Comparison of ENCODE assay signal across 9 mouse cellular contexts in the genomic region with DNA sequence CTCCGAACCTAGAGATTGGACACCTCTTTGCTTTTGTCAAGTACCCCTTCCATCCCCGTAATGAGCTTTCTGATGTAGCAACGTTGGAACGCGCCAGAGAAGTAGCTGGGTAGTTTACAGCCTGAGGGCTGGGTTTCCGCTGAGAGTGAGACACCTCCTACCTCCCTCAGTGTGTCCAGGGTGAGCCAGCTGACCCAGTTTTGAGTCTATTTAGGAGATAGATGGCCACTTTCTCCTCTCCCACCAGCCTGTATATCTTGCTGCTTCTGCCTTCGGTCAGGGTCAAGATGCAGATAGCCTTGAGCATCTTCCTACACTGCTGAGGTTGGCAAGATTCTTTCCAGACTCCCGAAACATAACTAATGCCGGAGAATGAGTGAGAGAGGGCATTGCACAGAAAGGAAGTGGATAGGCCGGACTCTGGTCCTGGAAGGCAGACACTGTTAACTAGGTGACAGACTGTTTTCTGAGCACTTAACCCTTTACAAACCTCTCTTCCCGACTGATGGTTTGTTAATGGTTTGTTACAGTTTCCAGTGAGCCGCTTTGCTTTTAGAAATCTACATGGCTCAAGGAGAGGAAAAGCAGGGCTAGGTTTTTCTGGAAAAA.
A peak's percentile ranks its signal among the peaks of the same experiment; 100 is the strongest.
DNase-seq lines count a peak whose midpoint lies in the region; ATAC-seq and TF ChIP-seq lines count a peak whose summit lies in the region.
"Had no signal": no experiment of that assay in that cellular context is flagged by ENCODE, and none has a peak within 500 bp of the region (broad histone marks: within the 10 kb centered on the region; RNA-seq: fewer than 3 reads in every experiment).

No protein-coding gene starts in this region.

- H3K4me2 ChIP-seq in forebrain, embryonic 16.5 days (ENCODE audit: low read length): no peak overlapping the region

- WGBS in heart, embryonic 10.5 days: 20% methylated on average over 12 of the region's 12 CpGs
- 16% methylated on average over 12 of the region's 12 CpGs for WGBS in liver, adult 2 months
- WGBS in forebrain, embryonic 16.5 days: 71% methylated on average over 12 of the region's 12 CpGs

- peak; percentile 91 for DNase-seq in heart, adult 11 months
- no peak for DNase-seq in heart, postnatal 25 days (ENCODE audit: low spot score)
- DNase-seq in adrenal gland, postnatal 14 days: peak; percentile 31
- DNase-seq in heart, embryonic 10.5 days (ENCODE audit: low spot score): no peak
- peak; percentile 75 for DNase-seq in liver, adult 2 months (ENCODE audit: extremely low read depth, low read depth, low spot score)
- DNase-seq in right cerebral cortex, postnatal 10 days (ENCODE audit: low spot score in 2 of 2): no peak
- DNase-seq in spleen, postnatal 4 days (ENCODE audit: low spot score in 2 of 2): no peak

- H3K27ac ChIP-seq in heart, embryonic 10.5 days: peak overlapping the region; percentile 89
- peak overlapping the region; percentile 58 for H3K27ac ChIP-seq in liver, adult 2 months (replicated peaks; ENCODE audit: insufficient read depth, low read depth, low read length)
- H3K27ac ChIP-seq in forebrain, embryonic 16.5 days (ENCODE audit: low read length): no peak overlapping the region
- H3K27ac ChIP-seq: embryonic facial prominence, embryonic 13.5 days had no signal

- H3K27me3 ChIP-seq in heart, embryonic 10.5 days (ENCODE audit: insufficient read depth, poor library complexity, severe bottlenecking): no peaks in the 10 kb centered on the region
- no peaks in the 10 kb centered on the region for H3K27me3 ChIP-seq in liver, adult 2 months (ENCODE audit: control insufficient read depth, insufficient read depth, low read length)
- no peaks in the 10 kb centered on the region for H3K27me3 ChIP-seq in forebrain, embryonic 16.5 days (replicated peaks; ENCODE audit: control insufficient read depth, insufficient read depth, low read length)
- H3K27me3 ChIP-seq: embryonic facial prominence, embryonic 13.5 days had no signal

- intact Hi-C loops in heart, postnatal 25 days (cut with DNase I): no loop called here

- peaks cover 66% of the 10 kb centered on the region for H3K4me1 ChIP-seq in heart, embryonic 10.5 days
- H3K4me1 ChIP-seq in liver, adult 2 months (ENCODE audit: control insufficient read depth, insufficient read depth, low read length): peaks cover 15% of the 10 kb centered on the region
- peaks cover 2% of the 10 kb centered on the region for H3K4me1 ChIP-seq in forebrain, embryonic 16.5 days (replicated peaks; ENCODE audit: control insufficient read depth, insufficient read depth, low read length)

- H3K4me3 ChIP-seq in heart, embryonic 10.5 days: peak overlapping the region; percentile 6; the same call in 1 of the 2 replicates
- no peak overlapping the region for H3K4me3 ChIP-seq in liver, adult 2 months (ENCODE audit: insufficient read depth, low read depth, low read length)
- H3K4me3 ChIP-seq in forebrain, embryonic 16.5 days (replicated peaks; ENCODE audit: low read length): no peak overlapping the region
- H3K4me3 ChIP-seq: embryonic facial prominence, embryonic 13.5 days had no signal

- no peaks in the 10 kb centered on the region for H3K36me3 ChIP-seq in heart, embryonic 10.5 days
- H3K36me3 ChIP-seq in liver, adult 2 months (ENCODE audit: control insufficient read depth, insufficient read depth, low read length): no peaks in the 10 kb centered on the region
- H3K36me3 ChIP-seq in forebrain, embryonic 16.5 days (ENCODE audit: control insufficient read depth, insufficient read depth): no peaks in the 10 kb centered on the region
- H3K36me3 ChIP-seq: embryonic facial prominence, embryonic 13.5 days had no signal

- peaks cover 28% of the 10 kb centered on the region; the same call in 1 of the 2 replicates for H3K79me2 ChIP-seq in liver, adult 2 months (ENCODE audit: control insufficient read depth, insufficient read depth, low read length)

- no peak for TF ChIP-seq CTCF in liver, adult 2 months (IDR thresholded peaks at IDR 0.05; ENCODE audit: low read depth, low read length)

- no peaks in the 10 kb centered on the region for H3K9me3 ChIP-seq in heart, embryonic 10.5 days
- no peaks in the 10 kb centered on the region for H3K9me3 ChIP-seq in forebrain, embryonic 16.5 days (ENCODE audit: control insufficient read depth, low read length)
- H3K9me3 ChIP-seq: embryonic facial prominence, embryonic 13.5 days had no signal

- peak overlapping the region; percentile 4; the same call in 1 of the 2 replicates for H3K9ac ChIP-seq in liver, adult 2 months (ENCODE audit: low read depth, low read length)
- no peak overlapping the region for H3K9ac ChIP-seq in forebrain, embryonic 16.5 days (replicated peaks; ENCODE audit: low read depth, low read length)
- H3K9ac ChIP-seq: embryonic facial prominence, embryonic 13.5 days had no signal

- no peak for TF ChIP-seq POLR2A in liver, adult 2 months (IDR thresholded peaks at IDR 0.05; ENCODE audit: extremely low read depth, insufficient read depth, low read length)

- no peak for ATAC-seq in forebrain, embryonic 16.5 days

Comparison
In these comparisons a context has a peak if more than half of its experiments do, and no peak if none do; other contexts are left out.
1. DNase-seq: peak in heart, adult 11 months (single experiment), adrenal gland, postnatal 14 days (single experiment) and liver, adult 2 months (single experiment); none in heart, postnatal 25 days (single experiment), heart, embryonic 10.5 days (single experiment), right cerebral cortex, postnatal 10 days (0 of 2) and spleen, postnatal 4 days (0 of 2).